Mouse (Mus musculus) spleen, adult 2 months (tissue): ENCODE data around the gene Tenm3. TPM values are rescaled to one million over a fixed set of nuclear protein-coding genes. Genes with fewer than 3 reads are reported as not detected.

ENCODE experiments used
- DNase-seq, 2 experiments: peaks; one replicate each; pipeline versions ENCODE4 v3.0.0 to v3.0.0-alpha.2; 2012 to 2021; ENCODE audit warnings: low spot score in 2 of 2, low read depth in 1 of 2
- H3K27ac ChIP-seq: fragments of 200-500 bp; 2 replicates; pipeline ENCODE4 v1.5.1; 2012; ENCODE audit warnings: low read length, inconsistent platforms; ENCODE audit not compliant: insufficient read depth
- H3K27me3 ChIP-seq: fragments of 200-500 bp; 2 replicates; pipeline ENCODE4 v1.6.1; 2012; ENCODE audit warnings: mild to moderate bottlenecking, moderate library complexity, low read length, inconsistent platforms; ENCODE audit not compliant: control insufficient read depth, insufficient read depth
- H3K36me3 ChIP-seq: fragments of 200-500 bp; 2 replicates; pipeline ENCODE4 v1.6.1; 2012; ENCODE audit warnings: mild to moderate bottlenecking, low read length, inconsistent platforms; ENCODE audit not compliant: control insufficient read depth, insufficient read depth
- H3K4me1 ChIP-seq: fragments of 200-500 bp; 2 replicates; pipeline ENCODE4 v1.6.1; 2011; ENCODE audit warnings: inconsistent platforms; ENCODE audit not compliant: control insufficient read depth, insufficient read depth, insufficient read length
- H3K4me3 ChIP-seq: fragments of 200-500 bp; 2 replicates; pipeline ENCODE4 v1.5.1; 2011; ENCODE audit warnings: mild to moderate bottlenecking, inconsistent platforms; ENCODE audit not compliant: insufficient read depth, insufficient read length; ENCODE audit errors: extremely low read depth
- CTCF ChIP-seq: fragments of 200-500 bp; IDR thresholded peaks from 2 replicates; pipeline ENCODE4 v1.5.1; 2011; ENCODE audit warnings: mild to moderate bottlenecking, inconsistent platforms; ENCODE audit not compliant: insufficient read depth, insufficient read length, insufficient replicate concordance; ENCODE audit errors: extremely low read depth
- POLR2A ChIP-seq: fragments of 200-500 bp; IDR thresholded peaks from 2 replicates; pipeline ENCODE4 v1.6.1; 2011; ENCODE audit warnings: low read depth, low read length, inconsistent platforms
- WGBS: fragments of 180-500 bp; shearing (Covaris S2); methylation state at CpG from one replicate; pipeline ENCODE4 v1.1.7; 2018; 5-methylcytosine and 5-hydroxymethylcytosine counted together
- polyA plus RNA-seq: library from polyadenylated mRNA; depleted of rRNA; stranded (reverse); fragments of >200 nt; gene quantifications from 2 replicates; pipeline ENCODE4 v1.2.3, GENCODE M21; 2012

Tenm3 gene
- polyA plus RNA-seq, 1 experiment = 0.48 TPM

GRCm38 (mm10) chr8:48812196-48812741 is 31.5 kb downstream of the Tenm3 start:
- 97% methylated on average over 1 of the region's 1 CpGs for WGBS
- no peak overlapping the region for H3K27ac ChIP-seq
- H3K4me3 ChIP-seq = no peak overlapping the region
- H3K27me3 ChIP-seq = no peaks in the 10 kb centered on the region
- no peaks in the 10 kb centered on the region for H3K36me3 ChIP-seq
- no peak for TF ChIP-seq POLR2A
- no peak for TF ChIP-seq CTCF
- H3K4me1 ChIP-seq = no peaks in the 10 kb centered on the region
- DNase-seq = no peak

- no peak overlapping the region for H3K27ac ChIP-seq
- DNase-seq = no peak
- no peaks in the 10 kb centered on the region for H3K27me3 ChIP-seq
- 88% methylated on average over 1 of the region's 1 CpGs for WGBS
- H3K36me3 ChIP-seq = no peaks in the 10 kb centered on the region
- H3K4me3 ChIP-seq = no peak overlapping the region
- H3K4me1 ChIP-seq = no peaks in the 10 kb centered on the region
- TF ChIP-seq POLR2A (no peak), CTCF (no peak)
These were observed 33.1 kb downstream of the Tenm3 start for GRCm38 (mm10) chr8:48810615-48811014.

DNA sequence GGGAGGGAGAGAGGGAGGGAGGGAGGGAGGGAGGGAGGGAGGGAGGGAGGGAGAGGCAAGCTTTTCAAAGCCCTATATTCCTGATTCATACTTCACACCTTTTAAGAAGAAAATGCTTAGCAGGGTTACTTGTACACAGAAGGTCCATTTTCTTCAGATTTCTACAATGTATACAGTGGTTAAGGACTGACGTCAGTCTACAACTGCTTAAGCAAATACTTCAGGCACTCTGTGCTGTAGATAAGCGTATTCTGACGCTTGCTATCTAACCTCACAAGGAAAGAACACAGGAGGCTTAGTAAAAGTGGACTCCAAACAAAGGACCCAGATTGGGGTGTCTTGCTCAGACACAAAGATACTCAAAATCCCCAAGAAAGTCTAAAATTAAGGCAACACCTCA is 34.6 kb downstream of the Tenm3 start:
- Histone ChIP-seq H3K27ac (no peak overlapping the region), H3K4me3 (no peak overlapping the region), H3K27me3 (no peaks in the 10 kb centered on the region), H3K4me1 (no peaks in the 10 kb centered on the region), H3K36me3 (no peaks in the 10 kb centered on the region)
- TF ChIP-seq POLR2A = no peak
- TF ChIP-seq CTCF = no peak
- no peak for DNase-seq
- WGBS = 81% methylated on average over 3 of the region's 3 CpGs

DNA sequence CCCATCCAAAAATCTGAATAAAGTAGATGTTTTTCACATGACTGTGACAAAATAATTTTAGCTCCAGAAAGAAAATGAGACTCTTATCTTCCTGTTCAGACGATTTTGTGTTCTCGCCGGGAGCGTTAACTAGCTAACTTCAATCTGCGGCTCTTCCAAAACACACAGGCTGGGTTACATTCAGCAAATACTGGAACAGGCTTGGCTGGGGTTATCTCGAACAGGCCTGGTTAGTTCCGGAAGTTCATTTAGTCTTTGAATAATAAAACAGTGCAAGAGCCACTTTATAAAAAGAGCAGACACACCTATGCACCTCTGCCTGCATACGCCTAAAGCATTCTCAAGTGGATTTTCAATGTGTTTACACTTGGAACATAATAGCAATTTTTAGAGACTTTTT is 40.7 kb downstream of the Tenm3 start:
- H3K27ac ChIP-seq = no peak overlapping the region
- H3K4me1 ChIP-seq = no peaks in the 10 kb centered on the region
- DNase-seq = no peak
- no peaks in the 10 kb centered on the region for H3K27me3 ChIP-seq
- TF ChIP-seq CTCF = no peak
- no peak for TF ChIP-seq POLR2A
- WGBS = 87% methylated on average over 8 of the region's 8 CpGs
- no peak overlapping the region for H3K4me3 ChIP-seq
- H3K36me3 ChIP-seq = no peaks in the 10 kb centered on the region

GRCm38 (mm10) chr8:48802231-48802630 is 41.5 kb downstream of the Tenm3 start:
- TF ChIP-seq POLR2A = no peak
- TF ChIP-seq CTCF = no peak
- WGBS = 83% methylated on average over 8 of the region's 8 CpGs
- H3K27ac ChIP-seq = no peak overlapping the region
- DNase-seq = no peak
- no peaks in the 10 kb centered on the region for H3K27me3 ChIP-seq
- no peak overlapping the region for H3K4me3 ChIP-seq
- no peaks in the 10 kb centered on the region for H3K4me1 ChIP-seq
- no peaks in the 10 kb centered on the region for H3K36me3 ChIP-seq

DNA sequence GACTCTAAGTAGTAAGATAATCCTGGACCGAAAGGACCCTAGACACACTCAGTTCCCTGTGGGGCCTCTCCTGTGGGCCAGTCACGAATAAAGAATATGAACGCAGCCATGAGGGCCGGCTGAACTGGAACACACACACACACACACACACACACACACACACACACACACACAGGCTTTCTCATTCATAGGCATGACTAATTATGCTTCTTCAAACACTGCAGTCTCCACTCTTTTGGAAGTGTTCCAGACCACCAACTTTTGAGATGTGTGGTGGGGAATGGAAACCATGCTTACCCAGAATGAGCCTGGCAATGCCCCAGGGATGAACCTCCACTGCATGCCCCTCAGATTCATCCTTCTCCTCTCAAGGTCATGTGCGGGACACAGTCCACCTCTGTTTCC is 45.8 kb downstream of the Tenm3 start:
- Histone ChIP-seq H3K4me1 (no peaks in the 10 kb centered on the region), H3K27me3 (no peaks in the 10 kb centered on the region), H3K36me3 (no peaks in the 10 kb centered on the region), H3K4me3 (no peak overlapping the region), H3K27ac (no peak overlapping the region)
- 91% methylated on average over 5 of the region's 5 CpGs for WGBS
- no peak for DNase-seq
- TF ChIP-seq POLR2A = no peak
- TF ChIP-seq CTCF = no peak

- Histone ChIP-seq H3K4me3 (no peak overlapping the region), H3K27me3 (no peaks in the 10 kb centered on the region), H3K36me3 (no peaks in the 10 kb centered on the region), H3K27ac (no peak overlapping the region), H3K4me1 (no peaks in the 10 kb centered on the region)
- 89% methylated on average over 7 of the region's 7 CpGs for WGBS
- no peak for TF ChIP-seq POLR2A
- TF ChIP-seq CTCF = no peak
- no peak for DNase-seq
These were observed 49.5 kb downstream of the Tenm3 start for GRCm38 (mm10) chr8:48794285-48794684.
